Mouse (Mus musculus) hindbrain, postnatal 0 days (tissue): Measurements from ENCODE around the gene Azin2. TPM values are rescaled to one million over a fixed set of nuclear protein-coding genes. Genes with fewer than 3 reads are reported as not detected.
A peak's percentile ranks its signal among the peaks of the same experiment; 100 is the strongest.

ENCODE experiments used
- ATAC-seq: fragments of 200-750 bp; cut with Nextera tagmentation; 2 replicates; pipeline ENCODE4 v1.8.0; 2017; ENCODE audit warnings: mild to moderate bottlenecking, moderate TSS enrichment, moderate library complexity
- DNase-seq: peaks from one replicate; pipeline ENCODE4 v3.0.0-alpha.2; 2015; ENCODE audit warnings: low spot score
- H3K27ac ChIP-seq: fragments of 300-500 bp; sonication (generic); 2 replicates; pipeline ENCODE4 v1.5.1; 2014; ENCODE audit warnings: mild to moderate bottlenecking
- H3K27me3 ChIP-seq: fragments of 300-500 bp; sonication (generic); 2 replicates; pipeline ENCODE4 v1.6.1; 2014; ENCODE audit warnings: low read length, mixed read lengths; ENCODE audit not compliant: insufficient read depth
- H3K36me3 ChIP-seq: fragments of 300-500 bp; sonication (generic); 2 replicates; pipeline ENCODE4 v1.6.1; 2014; ENCODE audit warnings: low read length, mixed read lengths; ENCODE audit not compliant: insufficient read depth
- H3K4me1 ChIP-seq: fragments of 300-500 bp; sonication (generic); 2 replicates; pipeline ENCODE4 v1.6.1; 2014; ENCODE audit warnings: antibody characterized with exemption, low read length, mixed read lengths; ENCODE audit not compliant: insufficient read depth
- H3K4me2 ChIP-seq: fragments of 300-500 bp; sonication (generic); 2 replicates; pipeline ENCODE4 v1.6.1; 2014; ENCODE audit warnings: low read depth, mild to moderate bottlenecking, low read length, moderate library complexity, mixed read lengths
- H3K4me3 ChIP-seq: fragments of 300-500 bp; sonication (generic); 2 replicates; pipeline ENCODE4 v1.5.1; 2014; ENCODE audit warnings: low read length
- H3K9ac ChIP-seq: fragments of 300-500 bp; sonication (generic); replicated peaks from 2 replicates; pipeline ENCODE4 v1.6.1; 2014; ENCODE audit warnings: mild to moderate bottlenecking, low read length, moderate library complexity, mixed read lengths
- H3K9me3 ChIP-seq: fragments of 300-500 bp; sonication (generic); 2 replicates; pipeline ENCODE4 v1.6.1; 2016; ENCODE audit warnings: low read length, mixed read lengths
- CTCF ChIP-seq: IDR thresholded peaks from 2 replicates; pipeline ENCODE4 v1.5.1; 2016; ENCODE audit warnings: antibody characterized with exemption, control low read depth, low read depth
- WGBS: fragments of 180-500 bp; shearing (Covaris S2); extraction: QIAGEN DNeasy Blood & Tissue Kit; methylation state at CpG from one replicate; pipeline ENCODE4 v1.1.7; 2014; 5-methylcytosine and 5-hydroxymethylcytosine counted together
- polyA plus RNA-seq: library from polyadenylated mRNA; unstranded; fragments of >200 nt; fragmentation: Nextera tagmentation; extraction: Ambion mirVana; gene quantifications from 2 replicates; pipeline ENCODE4 v1.2.1, GENCODE M21; 2015
- total RNA-seq: library from RNA; depleted of rRNA; stranded (reverse); fragments of >200 nt; gene quantifications from 2 replicates; pipeline ENCODE4 v1.2.3, GENCODE M21; 2014; rRNA removed

Azin2 gene
- total and polyA plus RNA-seq, 2 experiments from 2014 or later: 32.7 to 32.9 TPM

GRCm38 (mm10) chr4:128887641-128888091 lies 74.6 kb downstream of the Azin2 start:
- 22% methylated on average over 9 of the region's 9 CpGs for WGBS
- H3K9ac ChIP-seq: peak overlapping the region; percentile 28
- peak; percentile 35; the same call in 1 of the 2 replicates for ATAC-seq
- H3K27me3 ChIP-seq: no peaks in the 10 kb centered on the region
- H3K9me3 ChIP-seq: no peaks in the 10 kb centered on the region
- H3K4me3 ChIP-seq: no peak overlapping the region
- no peaks in the 10 kb centered on the region for H3K36me3 ChIP-seq
- no peak; the same call in 1 of the 2 replicates for TF ChIP-seq CTCF
- peak overlapping the region; percentile 30; the same call in 1 of the 2 replicates for H3K4me2 ChIP-seq
- peak overlapping the region; percentile 67; the same call in 1 of the 2 replicates for H3K27ac ChIP-seq
- DNase-seq: peak; percentile 84
- H3K4me1 ChIP-seq: peaks cover 45% of the 10 kb centered on the region

DNA sequence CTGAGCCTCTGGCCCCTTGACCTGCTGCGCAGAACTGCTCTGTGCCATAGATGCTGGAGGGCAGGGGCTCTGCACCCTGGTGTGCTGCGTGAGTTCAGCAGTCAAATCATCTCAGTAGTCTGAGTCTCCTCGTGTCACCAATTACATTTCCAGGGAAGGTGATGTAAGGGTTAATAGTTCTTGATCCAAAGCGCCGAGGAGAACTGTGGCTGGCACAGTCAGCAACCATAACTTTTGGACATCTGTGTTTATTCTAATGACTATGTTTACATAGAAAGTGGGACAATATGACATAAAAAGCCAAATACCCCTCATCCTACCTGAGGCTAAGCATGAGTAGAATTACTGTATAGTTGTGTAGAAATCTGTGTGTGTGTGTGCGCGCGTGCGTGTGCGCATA lies 75.2 kb downstream of the Azin2 start:
- Histone ChIP-seq H3K36me3 (no peaks in the 10 kb centered on the region), H3K4me3 (no peak overlapping the region), H3K27ac (peak overlapping the region; percentile 67), H3K27me3 (no peaks in the 10 kb centered on the region), H3K9me3 (no peaks in the 10 kb centered on the region), H3K9ac (no peak overlapping the region), H3K4me1 (peaks cover 39% of the 10 kb centered on the region), H3K4me2 (peak overlapping the region; percentile 30)
- no peak for ATAC-seq
- DNase-seq: no peak
- TF ChIP-seq CTCF: no peak
- WGBS: 54% methylated on average over 10 of the region's 10 CpGs

- WGBS: 21% methylated on average over 5 of the region's 5 CpGs
- Histone ChIP-seq H3K4me2 (peak overlapping the region; percentile 30), H3K4me3 (peak overlapping the region; percentile 9; the same call in 1 of the 2 replicates), H3K9ac (peak overlapping the region; percentile 41; the same call in 1 of the 2 replicates), H3K27me3 (no peaks in the 10 kb centered on the region), H3K27ac (peak overlapping the region; percentile 67), H3K4me1 (peaks cover 37% of the 10 kb centered on the region), H3K9me3 (no peaks in the 10 kb centered on the region), H3K36me3 (no peaks in the 10 kb centered on the region)
- no peak for TF ChIP-seq CTCF
- DNase-seq (peak; percentile 69), ATAC-seq (no peak)
Measured at GRCm38 (mm10) chr4:128886571-128886970, 75.7 kb downstream of the Azin2 start.

- DNase-seq: no peak
- H3K9me3 ChIP-seq: no peaks in the 10 kb centered on the region
- H3K27me3 ChIP-seq: no peaks in the 10 kb centered on the region
- peaks cover 27% of the 10 kb centered on the region for H3K4me1 ChIP-seq
- H3K9ac ChIP-seq: no peak overlapping the region
- no peak overlapping the region for H3K4me3 ChIP-seq
- TF ChIP-seq CTCF: peak; percentile 15; the same call in 1 of the 2 replicates
- peak overlapping the region; percentile 78; the same call in 1 of the 2 replicates for H3K4me2 ChIP-seq
- H3K27ac ChIP-seq: no peak overlapping the region
- WGBS: 96% methylated on average over 8 of the region's 8 CpGs
- no peaks in the 10 kb centered on the region for H3K36me3 ChIP-seq
- no peak for ATAC-seq
Measured at GRCm38 (mm10) chr4:128885540-128885939, 76.7 kb downstream of the Azin2 start.

GRCm38 (mm10) chr4:128884711-128885095 lies 77.5 kb downstream of the Azin2 start:
- no peaks in the 10 kb centered on the region for H3K36me3 ChIP-seq
- WGBS: 42% methylated on average over 5 of the region's 5 CpGs

DNA sequence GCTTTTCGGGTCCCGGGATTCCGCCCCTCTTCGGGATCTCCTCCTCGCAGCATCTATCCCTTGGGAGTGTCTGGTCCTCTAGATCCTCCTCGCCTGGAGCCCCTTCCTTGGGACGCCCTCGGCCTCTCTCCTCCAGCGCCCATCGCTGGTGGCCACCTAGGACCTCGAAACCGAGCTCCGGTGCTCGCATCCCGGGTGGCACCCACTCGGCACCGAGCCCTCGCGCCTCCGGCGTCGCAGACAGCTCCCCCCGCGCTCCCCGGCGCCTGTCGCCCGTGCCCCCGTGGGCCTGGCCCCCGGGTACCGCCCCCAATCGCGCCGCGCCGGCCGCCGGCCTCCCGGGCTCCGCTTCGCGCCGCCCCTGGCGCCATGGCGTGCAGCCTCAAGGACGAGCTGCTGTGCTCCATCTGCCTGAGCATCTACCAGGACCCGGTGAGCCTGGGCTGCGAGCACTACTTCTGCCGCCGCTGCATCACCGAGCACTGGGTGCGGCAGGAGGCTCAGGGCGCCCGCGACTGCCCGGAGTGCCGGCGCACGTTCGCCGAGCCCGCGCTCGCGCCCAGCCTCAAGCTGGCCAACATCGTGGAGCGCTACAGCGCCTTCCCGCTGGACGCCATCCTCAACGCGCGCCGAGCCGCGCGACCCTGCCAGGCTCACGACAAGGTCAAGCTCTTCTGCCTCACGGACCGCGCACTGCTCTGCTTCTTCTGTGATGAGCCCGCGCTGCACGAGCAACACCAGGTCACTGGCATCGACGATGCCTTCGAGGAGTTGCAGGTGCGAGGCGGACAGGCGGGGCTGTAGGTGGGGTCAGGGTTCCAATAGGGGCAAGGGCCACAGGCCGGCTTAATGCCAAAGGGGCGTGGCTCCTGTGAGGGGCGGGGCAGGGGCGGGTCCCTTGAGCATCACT lies 78.2 kb downstream of the Azin2 start:
- no peak for TF ChIP-seq CTCF
- Histone ChIP-seq H3K27me3 (no peaks in the 10 kb centered on the region), H3K27ac (peak overlapping the region; percentile 92), H3K4me3 (peak overlapping the region; percentile 88), H3K4me1 (peaks cover 29% of the 10 kb centered on the region), H3K36me3 (no peaks in the 10 kb centered on the region), H3K9ac (peak overlapping the region; percentile 91), H3K4me2 (peak overlapping the region; percentile 78), H3K9me3 (no peaks in the 10 kb centered on the region)
- WGBS: under 1% methylated on average over 93 of the region's 94 CpGs
- DNase-seq: peak; percentile 63
- peak; percentile 53 for ATAC-seq

More at GRCm38 (mm10) chr4:128884711-128885095, 77.5 kb downstream of the Azin2 start:
- DNase-seq: no peak
- Histone ChIP-seq H3K9me3 (no peaks in the 10 kb centered on the region), H3K27me3 (no peaks in the 10 kb centered on the region), H3K27ac (peak overlapping the region; percentile 92; the same call in 1 of the 2 replicates), H3K4me2 (peak overlapping the region; percentile 78), H3K9ac (peak overlapping the region; percentile 91), H3K4me3 (peak overlapping the region; percentile 88), H3K4me1 (peaks cover 24% of the 10 kb centered on the region)
- no peak for TF ChIP-seq CTCF
- ATAC-seq: no peak

- Histone ChIP-seq H3K4me1 (peaks cover 32% of the 10 kb centered on the region), H3K27ac (peak within 1 kb of the TSS; percentile 92), H3K27me3 (no peaks in the 10 kb centered on the region), H3K36me3 (no peaks in the 10 kb centered on the region), H3K9ac (peak within 1 kb of the TSS; percentile 91), H3K4me3 (peak within 1 kb of the TSS; percentile 88), H3K4me2 (peak within 1 kb of the TSS; percentile 78), H3K9me3 (no peaks in the 10 kb centered on the region)
- 2% methylated on average over 31 of the region's 37 CpGs for WGBS
- ATAC-seq (peak; percentile 71), DNase-seq (peak; percentile 93)
- peak; percentile 43 for TF ChIP-seq CTCF
Measured at GRCm38 (mm10) chr4:128883379-128883781, 78.9 kb downstream of the Azin2 start, which contains the start of gene Trim62. TSS of gene Trim62 (plus strand) at chr4:128883580.

Other genes with a start within 250 kb of the Azin2 start
- 0.47 and 1.1 TPM in 2 replicates for gene A3galt2, start 207.1 kb downstream of the Azin2 start, total RNA-seq
- gene A3galt2, start 207.1 kb downstream of the Azin2 start, polyA plus RNA-seq: 0.10 TPM in 2 replicates
- 25.6 and 35.7 TPM in 2 replicates for gene Zfp362, start 156.4 kb downstream of the Azin2 start, total RNA-seq
- gene Zfp362, start 156.4 kb downstream of the Azin2 start, polyA plus RNA-seq: 23.3 and 24.9 TPM in 2 replicates
- gene Trim62, start 78.9 kb downstream of the Azin2 start, total RNA-seq: 30.8 and 33.4 TPM in 2 replicates
- gene Trim62, start 78.9 kb downstream of the Azin2 start, polyA plus RNA-seq: 23.4 and 27.9 TPM in 2 replicates
- gene Ak2, start 29.5 kb upstream of the Azin2 start, total RNA-seq: 24.9 and 32.3 TPM in 2 replicates
- gene Ak2, start 29.5 kb upstream of the Azin2 start, polyA plus RNA-seq: 78.5 and 82.9 TPM in 2 replicates
- gene Rnf19b, start 95.8 kb upstream of the Azin2 start, total RNA-seq: 141 and 156 TPM in 2 replicates
- gene Rnf19b, start 95.8 kb upstream of the Azin2 start, polyA plus RNA-seq: 29.9 and 31.8 TPM in 2 replicates
- not detected in 2 replicates for gene Tmem54, start 143.1 kb upstream of the Azin2 start, total RNA-seq
- 0.19 and 0.39 TPM in 2 replicates for gene Tmem54, start 143.1 kb upstream of the Azin2 start, polyA plus RNA-seq
- gene Hpca, start 159.6 kb upstream of the Azin2 start, total RNA-seq: 270 and 290 TPM in 2 replicates
- 179 and 202 TPM in 2 replicates for gene Hpca, start 159.6 kb upstream of the Azin2 start, polyA plus RNA-seq
- gene Fndc5, start 174.6 kb upstream of the Azin2 start, total RNA-seq: 33.5 and 38.4 TPM in 2 replicates
- 19.6 and 20.1 TPM in 2 replicates for gene Fndc5, start 174.6 kb upstream of the Azin2 start, polyA plus RNA-seq
- gene S100pbp, start 227.3 kb upstream of the Azin2 start, total RNA-seq: 35.9 and 36.8 TPM in 2 replicates
- 16.2 and 16.9 TPM in 2 replicates for gene S100pbp, start 227.3 kb upstream of the Azin2 start, polyA plus RNA-seq
- gene Yars, start 227.3 kb upstream of the Azin2 start, total RNA-seq: 56.0 and 79.6 TPM in 2 replicates
- 101 and 102 TPM in 2 replicates for gene Yars, start 227.3 kb upstream of the Azin2 start, polyA plus RNA-seq